Mouse (Mus musculus) small intestine, adult 2 months (tissue): ENCODE results near the gene Wdr41.

Experiments used
- CTCF ChIP-seq: fragments of 200-500 bp; IDR thresholded peaks from 2 replicates; pipeline ENCODE4 v1.5.1; 2012; ENCODE audit warnings: low read depth, mild to moderate bottlenecking, control low read depth, inconsistent platforms, low read length, moderate library complexity, mixed read lengths; ENCODE audit not compliant: insufficient replicate concordance, insufficient read length; ENCODE audit errors: extremely low read depth
- POLR2A ChIP-seq: fragments of 200-500 bp; IDR thresholded peaks from 2 replicates; pipeline ENCODE4 v1.6.1; 2012; ENCODE audit warnings: low read depth, mild to moderate bottlenecking, control low read depth, inconsistent platforms, low read length, moderate library complexity

DNA sequence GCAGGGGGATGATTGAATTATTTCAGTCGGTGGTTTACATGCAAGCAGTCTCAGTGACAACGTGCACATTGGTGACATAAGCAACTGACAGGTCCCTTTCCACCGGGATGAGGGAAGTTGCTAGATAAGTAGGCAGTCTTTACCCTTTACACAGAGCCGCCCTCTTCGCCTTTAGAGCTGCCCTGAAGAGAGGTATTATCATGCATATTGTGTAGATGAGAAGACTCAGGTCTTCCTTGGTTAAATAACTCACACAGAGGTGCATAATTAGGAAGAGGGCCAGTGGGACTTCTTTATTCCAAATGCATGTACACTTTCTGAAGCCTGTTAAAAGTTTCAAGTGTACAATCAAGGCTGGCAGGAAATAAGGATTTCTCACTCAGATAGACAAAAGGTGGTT is 37.7 kb upstream of the Wdr41 start:
- TF ChIP-seq CTCF (no peak), POLR2A (no peak)
